Comparison of ENCODE assay signal across 8 mouse cellular contexts in genomic region chr8:69271203-69271554, GRCm38 (mm10). TPM values are rescaled to one million over a fixed set of nuclear protein-coding genes. Genes with fewer than 3 reads are reported as not detected.
DNase-seq lines count a peak whose midpoint lies in the region; ATAC-seq and TF ChIP-seq lines count a peak whose summit lies in the region.

No protein-coding gene starts in this region.

- H3K79me2 ChIP-seq in heart, adult 2 months (replicated peaks; ENCODE audit: control insufficient read depth, insufficient read depth, low read length): no peaks in the 10 kb centered on the region

- no peaks in the 10 kb centered on the region for H3K9me3 ChIP-seq in liver, embryonic 13.5 days (replicated peaks)

- peak overlapping the region; percentile 89 for H3K9ac ChIP-seq in heart, adult 2 months (ENCODE audit: low read depth, low read length)
- H3K9ac ChIP-seq in liver, embryonic 13.5 days: peak overlapping the region; percentile 67

- no peaks in the 10 kb centered on the region; the same call in 1 of the 2 replicates for H3K4me1 ChIP-seq in heart, adult 2 months (ENCODE audit: control insufficient read depth, insufficient read depth, low read length)
- peaks cover 2% of the 10 kb centered on the region; the same call in 1 of the 2 replicates for H3K4me1 ChIP-seq in thymus, adult 2 months (replicated peaks; ENCODE audit: control insufficient read depth, insufficient read depth, low read length)
- peaks cover 6% of the 10 kb centered on the region for H3K4me1 ChIP-seq in liver, embryonic 13.5 days (replicated peaks)

- 13% methylated on average over 6 of the region's 6 CpGs for WGBS in heart, adult 2 months
- 16% methylated on average over 6 of the region's 6 CpGs for WGBS in thymus, adult 2 months
- 12% methylated on average over 6 of the region's 6 CpGs for WGBS in liver, embryonic 13.5 days (ENCODE audit: insufficient replicate concordance)

- 0 out of 2 replicates have a peak, but pooled peaks have one; percentile 1 for TF ChIP-seq EP300 in heart, adult 2 months (IDR thresholded peaks at IDR 0.05; ENCODE audit: insufficient read depth, low read depth, low read length)

- peak overlapping the region; percentile 68 for H3K27ac ChIP-seq in heart, adult 2 months
- no peak overlapping the region for H3K27ac ChIP-seq in thymus, adult 2 months (ENCODE audit: control insufficient read depth, insufficient read depth, low read length)
- peak overlapping the region; percentile 45 for H3K27ac ChIP-seq in liver, embryonic 13.5 days

- DNase-seq in heart, adult 2 months: no peak
- no peak for DNase-seq in heart, postnatal 36 days
- DNase-seq in thymus, adult 2 months: no peak
- DNase-seq in thymus, postnatal 4 days: no peak
- no peak for DNase-seq in liver, embryonic 13.5 days
- no peak for DNase-seq in c-Kit-positive CD71-positive TER-119-positive erythroid progenitor cells, embryonic 14.5 days (ENCODE audit: low spot score)
- no peak for DNase-seq in adrenal gland, postnatal 36 days
- DNase-seq in gastrocnemius, adult 18-20 months (ENCODE audit: low spot score): no peak

- no peak for ATAC-seq in liver, embryonic 13.5 days (ENCODE audit: low read depth)

- peak overlapping the region; percentile 68 for H3K4me2 ChIP-seq in liver, embryonic 13.5 days

- TF ChIP-seq CTCF in heart, adult 2 months (IDR thresholded peaks at IDR 0.05): no peak
- TF ChIP-seq CTCF in thymus, adult 2 months (IDR thresholded peaks at IDR 0.05; ENCODE audit: borderline replicate concordance, control insufficient read depth, extremely low read depth, insufficient read depth, low read length, poor library complexity): no peak

- intact Hi-C loops in heart, adult 2 months (cut with DNase I): no loop called here
- intact Hi-C loops in heart, postnatal 36 days (cut with DNase I): loop anchor here (5.0 kb wide), 1 partner anchor 126 kb away; no protein-coding TSS in a partner anchor

- H3K36me3 ChIP-seq in heart, adult 2 months (ENCODE audit: control insufficient read depth, insufficient read depth, low read length): no peaks in the 10 kb centered on the region
- H3K36me3 ChIP-seq in thymus, adult 2 months (ENCODE audit: control insufficient read depth, insufficient read depth, low read length): no peaks in the 10 kb centered on the region
- no peaks in the 10 kb centered on the region for H3K36me3 ChIP-seq in liver, embryonic 13.5 days

- TF ChIP-seq POLR2A in heart, adult 2 months (IDR thresholded peaks at IDR 0.05; ENCODE audit: insufficient read depth, low read depth, low read length): no peak
- TF ChIP-seq POLR2A in thymus, adult 2 months (IDR thresholded peaks at IDR 0.05; ENCODE audit: control insufficient read depth, extremely low read depth, insufficient read depth, low read length, poor library complexity): no peak

- peak overlapping the region; percentile 72 for H3K4me3 ChIP-seq in heart, adult 2 months
- peak overlapping the region; percentile 61 for H3K4me3 ChIP-seq in thymus, adult 2 months (ENCODE audit: control insufficient read depth, insufficient read depth, low read length)
- peak overlapping the region; percentile 60 for H3K4me3 ChIP-seq in liver, embryonic 13.5 days (replicated peaks)

- no peaks in the 10 kb centered on the region for H3K27me3 ChIP-seq in heart, adult 2 months (ENCODE audit: control insufficient read depth, insufficient read depth, low read length)
- H3K27me3 ChIP-seq in thymus, adult 2 months (ENCODE audit: control insufficient read depth, insufficient read depth, low read length): no peaks in the 10 kb centered on the region
- no peaks in the 10 kb centered on the region for H3K27me3 ChIP-seq in liver, embryonic 13.5 days

RNA-seq across cellular contexts. Expression of gene D130040H23Rik, which starts 0.3 kb away (rescaled TPM):
- 1 to 10 TPM; 1.1 to 1.3 TPM for total RNA-seq in heart, adult 2 months (2021)
- 0.59 and 0.76 TPM in 2 replicates for polyA plus RNA-seq in heart, adult 2 months (2012; rRNA removed)
- total RNA-seq in heart, postnatal 36 days (2021): 1 to 10 TPM; 1.1 to 1.6 TPM
- 0.31 and 1.00 TPM in 2 replicates for polyA plus RNA-seq in thymus, adult 2 months (2012; rRNA removed)
- polyA plus RNA-seq in liver, embryonic 13.5 days (2015; fragmentation: Nextera tagmentation; extraction: Ambion mirVana): 1.1 and 1.2 TPM in 2 replicates
- 1 to 10 TPM; 2.5 to 7.6 TPM for total RNA-seq in adrenal gland, postnatal 36 days (2021)
- under 1 TPM; 0.24 to 0.25 TPM for total RNA-seq in gastrocnemius, adult 18-20 months (2021)
